Mouse (Mus musculus) bone marrow, adult 2 months (tissue): ENCODE measurements around the gene Trpm8. TPM values are rescaled to one million over a fixed set of nuclear protein-coding genes. Genes with fewer than 3 reads are reported as not detected.

Experiments
- H3K27ac ChIP-seq: fragments of 200-500 bp; 2 replicates; pipeline ENCODE4 v1.5.1; 2012; ENCODE audit warnings: low read depth, mild to moderate bottlenecking, control low read depth, inconsistent platforms, low read length; ENCODE audit not compliant: control insufficient read depth, poor library complexity, insufficient read depth
- H3K4me1 ChIP-seq: fragments of 200-500 bp; 2 replicates; pipeline ENCODE4 v1.6.1; 2011; ENCODE audit warnings: low read length; ENCODE audit not compliant: control insufficient read depth, insufficient read depth
- H3K4me3 ChIP-seq: fragments of 200-500 bp; replicated peaks from 2 replicates; pipeline ENCODE3; 2011; ENCODE audit warnings: mild to moderate bottlenecking, low read depth, low read length, control low read depth; ENCODE audit not compliant: control insufficient read depth
- CTCF ChIP-seq: fragments of 200-500 bp; IDR thresholded peaks from 2 replicates; pipeline ENCODE4 v1.5.1; 2011; ENCODE audit warnings: low read length, control low read depth; ENCODE audit not compliant: control insufficient read depth, insufficient read depth
- POLR2A ChIP-seq: fragments of 200-500 bp; IDR thresholded peaks from 2 replicates; pipeline ENCODE4 v1.6.1; 2011; ENCODE audit warnings: low read depth, mild to moderate bottlenecking, control low read depth, low read length, borderline replicate concordance; ENCODE audit not compliant: control insufficient read depth
- WGBS: fragments of 180-500 bp; shearing (Covaris S2); methylation state at CpG from one replicate; pipeline ENCODE4 v1.1.7; 2018; 5-methylcytosine and 5-hydroxymethylcytosine counted together
- polyA plus RNA-seq: library from polyadenylated mRNA; stranded (reverse); fragments of >200 nt; gene quantifications from 2 replicates; pipeline ENCODE4 v1.2.4, GENCODE M21; 2011; ENCODE audit warnings: low replicate concordance; ENCODE audit not compliant: missing spikeins, insufficient read depth, insufficient read length

The Trpm8 gene
- polyA plus RNA-seq, 1 experiment: not detected

DNA sequence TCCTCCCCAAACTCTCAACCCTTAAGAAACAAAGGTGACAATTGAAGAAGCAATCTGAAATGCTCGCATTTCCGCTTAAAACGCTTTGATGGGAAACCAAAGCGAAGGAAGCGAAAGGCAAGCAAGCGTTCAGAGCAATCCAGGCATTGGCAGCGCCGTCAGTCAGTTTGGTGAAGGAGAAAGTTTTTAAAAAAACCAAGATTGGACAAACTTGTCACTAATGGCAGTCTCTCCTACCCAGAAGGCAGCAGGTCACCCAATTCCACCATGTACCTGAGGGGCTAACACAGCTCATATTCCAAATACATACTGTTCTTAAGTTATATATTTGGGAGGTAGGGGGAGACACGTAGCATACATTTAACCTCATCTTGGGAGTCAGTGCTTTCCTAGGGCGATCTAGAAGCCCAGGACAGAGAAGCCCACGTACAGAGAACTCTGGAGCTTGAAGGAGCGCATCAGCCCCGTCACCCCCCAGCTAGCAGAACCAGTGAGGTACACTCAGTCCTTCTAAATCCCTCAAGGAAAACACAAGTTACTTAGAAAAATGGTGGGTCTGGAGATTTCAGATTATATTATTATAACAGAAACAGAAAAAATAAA lies 2.3 kb upstream of the Trpm8 start:
- Histone ChIP-seq H3K4me1 (peaks cover 8% of the 10 kb centered on the region), H3K27ac (no peak overlapping the region), H3K4me3 (no peak overlapping the region)
- TF ChIP-seq CTCF (no peak), POLR2A (no peak)
- 66% methylated on average over 13 of the region's 13 CpGs for WGBS

DNA sequence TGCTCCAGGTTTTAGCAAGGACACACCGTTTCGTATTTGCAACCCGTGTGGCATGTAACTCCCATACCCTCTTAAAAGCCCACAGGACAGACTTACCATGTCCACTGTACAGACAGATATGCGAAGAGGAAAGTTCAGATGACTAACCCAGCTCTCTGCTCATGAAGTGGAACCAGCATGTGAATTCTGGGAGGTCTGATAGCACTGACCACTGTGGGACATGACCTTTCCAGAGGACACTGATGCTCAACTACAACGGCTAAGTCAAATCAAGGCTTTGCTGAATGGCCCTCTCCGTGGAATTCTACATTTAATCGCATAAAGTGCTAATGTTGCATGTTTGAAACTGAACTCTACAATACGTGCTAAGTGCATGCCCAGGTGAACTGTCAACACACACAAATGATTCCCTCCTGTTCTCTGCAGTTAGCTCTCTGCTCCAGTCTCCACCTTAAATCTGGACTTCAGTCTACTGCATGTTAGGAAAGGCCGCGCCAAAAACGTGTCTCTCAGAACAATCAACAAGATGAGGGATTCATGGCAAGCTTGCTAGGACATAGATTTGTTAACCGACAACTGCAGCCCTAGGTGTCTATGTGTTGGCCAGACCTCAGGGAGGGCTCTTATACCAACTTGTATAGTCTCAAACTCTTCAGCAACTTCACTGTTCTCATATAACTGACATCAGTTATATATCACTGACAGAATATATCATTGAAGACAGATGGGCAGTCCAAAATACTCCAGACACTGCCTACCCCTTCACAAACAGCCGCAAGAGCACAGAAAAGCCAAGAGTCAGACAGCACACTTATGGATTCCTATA lies 1.6 kb upstream of the Trpm8 start:
- TF ChIP-seq POLR2A (no peak), CTCF (no peak)
- 63% methylated on average over 13 of the region's 13 CpGs for WGBS
- Histone ChIP-seq H3K27ac (no peak overlapping the region), H3K4me1 (peaks cover 8% of the 10 kb centered on the region), H3K4me3 (peak overlapping the region; percentile 75)

DNA sequence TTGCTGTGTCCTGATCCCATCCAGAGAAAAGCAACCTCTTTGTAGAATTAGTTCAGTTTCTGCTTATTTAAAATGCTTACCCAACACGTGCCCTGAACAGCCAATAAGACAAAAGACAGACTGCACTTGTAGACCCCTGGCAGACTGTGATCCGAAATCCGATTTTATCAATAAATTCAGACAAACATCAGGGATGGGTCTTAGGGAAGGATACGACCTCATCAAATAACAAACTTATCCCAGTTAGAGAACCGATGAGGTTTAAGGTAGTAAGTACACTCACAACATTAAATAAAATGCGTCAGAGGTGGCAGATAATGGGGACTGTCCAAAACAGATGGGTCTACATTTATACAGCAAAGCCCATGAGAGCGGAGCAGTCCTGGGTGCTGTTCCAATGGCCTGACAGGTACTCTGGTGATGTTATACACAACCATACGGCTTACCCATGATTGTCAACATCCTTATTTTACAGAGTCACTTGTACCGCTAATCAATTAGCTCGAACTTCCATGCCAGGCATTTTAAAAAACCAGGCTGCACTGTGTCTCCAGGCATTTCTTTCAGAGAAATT lies 850 bp upstream of the Trpm8 start:
- Histone ChIP-seq H3K27ac (peak overlapping the region; percentile 87), H3K4me3 (peak overlapping the region; percentile 75), H3K4me1 (peaks cover 8% of the 10 kb centered on the region)
- TF ChIP-seq CTCF (no peak), POLR2A (no peak)
- 12% methylated on average over 10 of the region's 10 CpGs for WGBS

DNA sequence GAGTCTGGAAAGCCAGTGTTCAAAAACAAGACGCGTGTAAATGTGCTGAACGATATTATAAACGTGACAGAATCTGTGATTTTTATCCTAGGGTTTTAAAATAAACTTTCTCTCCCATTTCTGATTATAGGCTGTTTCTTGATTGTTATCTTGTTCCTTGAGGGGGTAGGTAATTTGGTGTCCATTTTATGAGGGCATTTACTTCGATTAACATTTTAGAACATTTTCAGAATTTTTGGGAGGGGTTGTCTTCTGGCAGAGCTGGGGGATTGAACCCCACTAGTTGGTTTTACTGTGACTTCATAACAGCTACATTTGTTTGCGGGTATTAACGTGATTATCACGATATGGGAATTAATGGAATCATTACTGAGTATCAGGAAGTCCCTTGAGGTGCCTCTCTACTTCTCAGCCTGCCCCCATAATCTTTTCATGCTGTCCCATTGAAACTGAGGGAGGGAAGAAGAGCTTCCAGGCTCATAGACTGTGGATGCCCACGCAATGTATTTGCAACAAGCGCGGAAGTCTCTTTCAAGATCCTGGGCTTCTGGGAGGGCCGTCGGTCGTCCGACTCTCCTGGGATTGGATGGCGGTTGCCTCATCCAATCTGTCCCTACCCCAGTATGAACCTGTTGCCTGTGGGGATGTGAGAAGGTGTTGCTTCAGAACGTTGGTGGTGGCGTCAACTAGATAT lies 504 bp downstream of the Trpm8 start:
- Histone ChIP-seq H3K27ac (peak overlapping the region; percentile 87), H3K4me3 (peak overlapping the region; percentile 75), H3K4me1 (peaks cover 8% of the 10 kb centered on the region; the same call in 1 of the 2 replicates)
- TF ChIP-seq POLR2A (no peak), CTCF (no peak)
- WGBS: 48% methylated on average over 18 of the region's 18 CpGs

DNA sequence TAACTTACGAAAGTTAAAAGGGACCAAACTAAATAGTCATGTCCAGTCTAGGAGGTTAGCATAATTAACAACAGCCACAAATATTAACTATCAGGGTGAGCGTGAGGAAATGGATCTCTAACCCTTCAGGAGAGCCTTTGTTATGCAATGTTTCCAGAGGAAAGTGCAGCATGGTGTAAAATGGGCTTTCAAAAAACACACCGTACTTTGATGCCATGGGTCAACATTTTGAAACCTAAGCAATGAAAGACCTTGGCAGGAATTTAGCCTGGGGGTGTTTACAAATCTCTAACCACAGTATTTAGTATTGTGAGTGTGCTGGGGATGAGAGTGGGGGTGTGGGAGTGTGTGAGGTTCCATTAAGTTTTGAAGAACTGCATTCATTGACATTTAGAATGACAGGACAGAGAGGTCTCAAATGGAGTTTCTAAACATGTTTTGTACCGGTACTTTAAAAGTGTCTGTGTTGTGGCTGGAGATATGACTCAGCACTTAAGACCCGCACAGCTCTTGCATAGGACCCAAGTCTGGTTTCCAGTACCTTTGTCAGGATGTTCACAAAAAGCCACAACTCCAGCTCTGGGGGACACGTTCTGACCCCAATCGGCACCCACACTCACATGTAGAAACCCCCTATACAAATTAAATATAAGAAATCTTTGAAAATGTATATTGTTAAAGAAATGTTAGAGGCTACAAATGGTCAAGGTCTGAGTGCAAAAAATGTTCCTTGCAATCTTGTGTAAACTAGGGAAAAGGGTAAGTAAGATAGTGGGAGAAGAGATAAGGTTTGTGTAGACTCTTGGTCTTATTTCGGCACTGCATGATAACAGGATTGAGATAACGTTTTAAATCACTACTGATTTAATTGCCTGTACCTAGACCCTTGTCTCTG lies 1.9 kb downstream of the Trpm8 start:
- no peak overlapping the region for H3K4me3 ChIP-seq
- H3K4me1 ChIP-seq: peaks cover 10% of the 10 kb centered on the region; the same call in 1 of the 2 replicates
- TF ChIP-seq CTCF: no peak
- TF ChIP-seq POLR2A: no peak
- WGBS: 36% methylated on average over 9 of the region's 9 CpGs
- no peak overlapping the region for H3K27ac ChIP-seq

DNA sequence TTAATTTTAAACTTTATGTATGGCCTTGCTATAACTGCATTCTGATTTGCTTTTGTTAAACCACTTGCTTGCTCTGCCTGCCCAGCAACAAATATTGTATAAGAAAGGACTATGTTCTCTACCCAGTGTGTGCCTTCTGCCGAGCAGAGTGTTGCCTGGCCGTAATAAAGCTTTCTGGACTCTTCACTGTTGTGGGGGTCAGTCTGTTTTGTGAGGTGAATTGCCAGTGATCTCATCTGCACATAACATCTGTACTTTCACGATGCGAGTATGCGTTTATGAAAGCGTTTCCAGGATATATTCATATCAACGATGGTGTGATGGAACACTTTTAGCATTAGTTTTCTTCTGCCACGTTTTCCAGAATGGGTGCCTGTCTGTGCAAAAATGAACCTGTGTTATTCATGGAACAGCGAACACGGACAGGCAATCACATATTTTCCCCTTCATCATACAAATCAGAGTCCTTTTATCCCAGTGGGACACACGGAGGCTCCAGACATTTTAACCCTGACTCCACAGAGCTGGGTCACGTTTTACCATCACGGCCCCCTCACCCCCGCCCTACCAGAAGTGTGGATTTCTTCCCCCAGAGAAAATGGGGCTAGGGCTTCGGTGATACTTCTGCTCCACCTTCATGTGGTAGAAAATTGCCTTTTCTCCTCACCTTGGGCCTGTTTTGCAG lies 2.7 kb downstream of the Trpm8 start:
- TF ChIP-seq CTCF: no peak
- no peak for TF ChIP-seq POLR2A
- Histone ChIP-seq H3K4me3 (no peak overlapping the region), H3K27ac (no peak overlapping the region), H3K4me1 (peaks cover 10% of the 10 kb centered on the region; the same call in 1 of the 2 replicates)
- WGBS: 73% methylated on average over 15 of the region's 15 CpGs

DNA sequence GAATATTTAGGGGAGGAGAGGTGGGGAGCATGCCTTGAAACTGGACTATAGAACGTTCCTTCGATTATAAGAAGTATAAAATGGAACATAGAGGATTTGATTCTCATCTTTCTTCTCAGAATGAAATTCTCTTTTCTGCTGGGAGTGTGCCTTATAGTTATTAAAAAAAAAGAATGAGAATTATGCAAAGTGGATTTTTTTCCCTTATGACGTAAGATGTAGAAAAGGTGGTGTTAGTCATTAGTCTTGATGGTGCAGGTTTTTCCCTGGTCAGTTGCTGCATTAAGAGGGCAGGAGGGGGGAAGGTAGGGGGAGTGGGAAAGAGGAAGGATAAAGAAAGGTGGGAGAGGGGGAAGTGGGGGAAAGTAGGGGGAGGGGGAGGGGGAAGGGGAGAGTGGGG lies 4.8 kb downstream of the Trpm8 start:
- Histone ChIP-seq H3K4me1 (peaks cover 4% of the 10 kb centered on the region; the same call in 1 of the 2 replicates), H3K27ac (no peak overlapping the region), H3K4me3 (no peak overlapping the region)
- WGBS: 49% methylated on average over 3 of the region's 3 CpGs
- no peak for TF ChIP-seq POLR2A
- TF ChIP-seq CTCF: no peak
